Mouse (Mus musculus): ENCODE data around the gene Hsf2bp. TPM values are rescaled to one million over a fixed set of nuclear protein-coding genes. Genes with fewer than 3 reads are reported as not detected.
A peak's percentile ranks its signal among the peaks of the same experiment; 100 is the strongest.

Gene Hsf2bp
- polyA plus RNA-seq, 1 experiment from 2014 or later = 0.64 TPM

DNA sequence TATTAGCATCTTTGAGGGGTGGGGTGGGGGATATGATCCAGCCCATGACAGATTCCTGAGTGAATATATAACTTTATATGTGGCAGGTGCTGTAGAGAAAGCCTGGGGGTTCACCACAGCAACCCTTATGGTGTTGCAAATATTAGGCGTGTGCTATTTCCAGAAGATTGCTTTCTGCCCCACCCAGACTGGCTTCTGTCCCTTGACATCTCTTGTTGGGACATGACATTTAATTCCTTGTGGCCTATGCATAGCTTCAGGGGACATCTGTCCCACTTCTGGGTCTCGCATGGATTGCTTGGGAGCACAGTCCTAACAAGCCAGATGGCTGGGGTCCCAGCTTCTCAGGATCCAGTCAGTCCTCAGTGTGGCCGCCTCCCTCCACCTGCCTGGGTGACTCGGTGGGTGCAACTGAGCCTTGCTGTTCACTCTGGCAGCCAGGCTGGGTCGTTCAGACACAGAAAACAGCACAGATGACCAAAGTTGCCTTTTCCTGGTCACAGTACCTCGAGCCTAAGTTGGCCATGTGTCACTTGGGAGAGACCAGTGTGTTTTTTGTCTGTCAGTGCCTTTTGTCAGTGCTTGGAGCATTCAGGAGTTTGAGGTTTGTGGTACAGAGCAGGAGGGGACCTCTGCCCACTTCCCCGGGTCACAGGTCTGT is 112.7 kb downstream of the Hsf2bp start:
- Histone ChIP-seq H3K4me3 (ENCODE audit: low read depth, low read length) (no peak overlapping the region), H3K4me2 (ENCODE audit: low read depth, severe bottlenecking) (no peak overlapping the region), H3K9ac (ENCODE audit: low read length) (no peak overlapping the region), H3K36me3 (ENCODE audit: control insufficient read depth, insufficient read depth, low read length) (no peaks in the 10 kb centered on the region), H3K9me3 (ENCODE audit: control insufficient read depth, low read length) (no peaks in the 10 kb centered on the region), H3K27ac (replicated peaks; ENCODE audit: low read depth, low read length) (no peak overlapping the region), H3K4me1 (ENCODE audit: control insufficient read depth, insufficient read depth, low read length) (peaks cover 13% of the 10 kb centered on the region), H3K27me3 (ENCODE audit: control insufficient read depth, insufficient read depth, low read length) (no peaks in the 10 kb centered on the region)
- ATAC-seq (ENCODE audit: insufficient number of reproducible peaks, low FRiP score, low TSS enrichment, low read depth) (no peak), DNase-seq (ENCODE audit: low spot score) (no peak)
- WGBS = 83% methylated on average over 7 of the region's 7 CpGs

- Histone ChIP-seq H3K4me2 (ENCODE audit: low read depth, severe bottlenecking) (no peak overlapping the region), H3K4me1 (ENCODE audit: control insufficient read depth, insufficient read depth, low read length) (peaks cover 23% of the 10 kb centered on the region), H3K9ac (ENCODE audit: low read length) (no peak overlapping the region), H3K27me3 (ENCODE audit: control insufficient read depth, insufficient read depth, low read length) (no peaks in the 10 kb centered on the region), H3K4me3 (ENCODE audit: low read depth, low read length) (no peak overlapping the region), H3K9me3 (ENCODE audit: control insufficient read depth, low read length) (no peaks in the 10 kb centered on the region; the same call in 1 of the 2 replicates), H3K27ac (replicated peaks; ENCODE audit: low read depth, low read length) (no peak overlapping the region), H3K36me3 (ENCODE audit: control insufficient read depth, insufficient read depth, low read length) (no peaks in the 10 kb centered on the region)
- peak; percentile 44 for DNase-seq (ENCODE audit: low spot score)
- no peak for ATAC-seq (ENCODE audit: insufficient number of reproducible peaks, low FRiP score, low TSS enrichment, low read depth)
- 31% methylated on average over 9 of the region's 9 CpGs for WGBS
Measured at GRCm38 (mm10) chr17:31920589-31921190, 115.5 kb downstream of the Hsf2bp start.

- Histone ChIP-seq H3K4me3 (ENCODE audit: low read depth, low read length) (no peak overlapping the region), H3K27ac (replicated peaks; ENCODE audit: low read depth, low read length) (no peak overlapping the region), H3K36me3 (ENCODE audit: control insufficient read depth, insufficient read depth, low read length) (no peaks in the 10 kb centered on the region), H3K9me3 (ENCODE audit: control insufficient read depth, low read length) (no peaks in the 10 kb centered on the region; the same call in 1 of the 2 replicates), H3K4me1 (ENCODE audit: control insufficient read depth, insufficient read depth, low read length) (peaks cover 26% of the 10 kb centered on the region), H3K9ac (ENCODE audit: low read length) (no peak overlapping the region), H3K4me2 (ENCODE audit: low read depth, severe bottlenecking) (no peak overlapping the region), H3K27me3 (ENCODE audit: control insufficient read depth, insufficient read depth, low read length) (no peaks in the 10 kb centered on the region)
- ATAC-seq (ENCODE audit: insufficient number of reproducible peaks, low FRiP score, low TSS enrichment, low read depth) (no peak), DNase-seq (ENCODE audit: low spot score) (no peak)
- WGBS = 80% methylated on average over 7 of the region's 7 CpGs
Measured at GRCm38 (mm10) chr17:31919599-31919998, 116.5 kb downstream of the Hsf2bp start.

GRCm38 (mm10) chr17:31918374-31918773 is 117.8 kb downstream of the Hsf2bp start:
- Histone ChIP-seq H3K27me3 (ENCODE audit: control insufficient read depth, insufficient read depth, low read length) (no peaks in the 10 kb centered on the region), H3K36me3 (ENCODE audit: control insufficient read depth, insufficient read depth, low read length) (no peaks in the 10 kb centered on the region), H3K4me3 (ENCODE audit: low read depth, low read length) (no peak overlapping the region), H3K9ac (ENCODE audit: low read length) (no peak overlapping the region), H3K4me1 (ENCODE audit: control insufficient read depth, insufficient read depth, low read length) (peaks cover 28% of the 10 kb centered on the region), H3K27ac (replicated peaks; ENCODE audit: low read depth, low read length) (no peak overlapping the region), H3K9me3 (ENCODE audit: control insufficient read depth, low read length) (no peaks in the 10 kb centered on the region; the same call in 1 of the 2 replicates), H3K4me2 (ENCODE audit: low read depth, severe bottlenecking) (no peak overlapping the region)
- ATAC-seq (ENCODE audit: insufficient number of reproducible peaks, low FRiP score, low TSS enrichment, low read depth) (no peak), DNase-seq (ENCODE audit: low spot score) (no peak)
- 90% methylated on average over 8 of the region's 8 CpGs for WGBS

GRCm38 (mm10) chr17:31916461-31916775 is 119.7 kb downstream of the Hsf2bp start:
- H3K4me3 ChIP-seq (ENCODE audit: low read depth, low read length) = no peak overlapping the region
- H3K9me3 ChIP-seq (ENCODE audit: control insufficient read depth, low read length) = no peaks in the 10 kb centered on the region; the same call in 1 of the 2 replicates
- WGBS = 70% methylated on average over 6 of the region's 6 CpGs
- H3K36me3 ChIP-seq (ENCODE audit: control insufficient read depth, insufficient read depth, low read length) = no peaks in the 10 kb centered on the region
- H3K27me3 ChIP-seq (ENCODE audit: control insufficient read depth, insufficient read depth, low read length) = no peaks in the 10 kb centered on the region
- H3K9ac ChIP-seq (ENCODE audit: low read length) = no peak overlapping the region
- H3K27ac ChIP-seq (replicated peaks; ENCODE audit: low read depth, low read length) = no peak overlapping the region
- peaks cover 31% of the 10 kb centered on the region for H3K4me1 ChIP-seq (ENCODE audit: control insufficient read depth, insufficient read depth, low read length)
- ATAC-seq (ENCODE audit: insufficient number of reproducible peaks, low FRiP score, low TSS enrichment, low read depth) (no peak), DNase-seq (ENCODE audit: low spot score) (no peak)
- H3K4me2 ChIP-seq (ENCODE audit: low read depth, severe bottlenecking) = no peak overlapping the region

- H3K4me1 ChIP-seq (ENCODE audit: control insufficient read depth, insufficient read depth, low read length) = peaks cover 26% of the 10 kb centered on the region
- DNase-seq (ENCODE audit: low spot score) (peak; percentile 50), ATAC-seq (ENCODE audit: insufficient number of reproducible peaks, low FRiP score, low TSS enrichment, low read depth) (0 out of 2 replicates have a peak, but pooled peaks have one; percentile 54)
- no peak overlapping the region for H3K27ac ChIP-seq (replicated peaks; ENCODE audit: low read depth, low read length)
- WGBS = 65% methylated on average over 18 of the region's 18 CpGs
- H3K9me3 ChIP-seq (ENCODE audit: control insufficient read depth, low read length) = no peaks in the 10 kb centered on the region; the same call in 1 of the 2 replicates
- no peak overlapping the region for H3K9ac ChIP-seq (ENCODE audit: low read length)
- no peak overlapping the region for H3K4me2 ChIP-seq (ENCODE audit: low read depth, severe bottlenecking)
- H3K27me3 ChIP-seq (ENCODE audit: control insufficient read depth, insufficient read depth, low read length) = no peaks in the 10 kb centered on the region
- no peak overlapping the region for H3K4me3 ChIP-seq (ENCODE audit: low read depth, low read length)
- no peaks in the 10 kb centered on the region for H3K36me3 ChIP-seq (ENCODE audit: control insufficient read depth, insufficient read depth, low read length)
Measured at GRCm38 (mm10) chr17:31915756-31916460, 120.2 kb downstream of the Hsf2bp start.

- Histone ChIP-seq H3K9me3 (ENCODE audit: control insufficient read depth, low read length) (no peaks in the 10 kb centered on the region; the same call in 1 of the 2 replicates), H3K9ac (ENCODE audit: low read length) (no peak overlapping the region), H3K27ac (replicated peaks; ENCODE audit: low read depth, low read length) (no peak overlapping the region), H3K4me2 (ENCODE audit: low read depth, severe bottlenecking) (no peak overlapping the region), H3K4me3 (ENCODE audit: low read depth, low read length) (no peak overlapping the region), H3K4me1 (ENCODE audit: control insufficient read depth, insufficient read depth, low read length) (peaks cover 20% of the 10 kb centered on the region), H3K27me3 (ENCODE audit: control insufficient read depth, insufficient read depth, low read length) (no peaks in the 10 kb centered on the region), H3K36me3 (ENCODE audit: control insufficient read depth, insufficient read depth, low read length) (no peaks in the 10 kb centered on the region)
- WGBS = 87% methylated on average over 5 of the region's 5 CpGs
- DNase-seq (ENCODE audit: low spot score) (no peak), ATAC-seq (ENCODE audit: insufficient number of reproducible peaks, low FRiP score, low TSS enrichment, low read depth) (no peak)
Measured at GRCm38 (mm10) chr17:31914323-31914722, 121.8 kb downstream of the Hsf2bp start.

DNA sequence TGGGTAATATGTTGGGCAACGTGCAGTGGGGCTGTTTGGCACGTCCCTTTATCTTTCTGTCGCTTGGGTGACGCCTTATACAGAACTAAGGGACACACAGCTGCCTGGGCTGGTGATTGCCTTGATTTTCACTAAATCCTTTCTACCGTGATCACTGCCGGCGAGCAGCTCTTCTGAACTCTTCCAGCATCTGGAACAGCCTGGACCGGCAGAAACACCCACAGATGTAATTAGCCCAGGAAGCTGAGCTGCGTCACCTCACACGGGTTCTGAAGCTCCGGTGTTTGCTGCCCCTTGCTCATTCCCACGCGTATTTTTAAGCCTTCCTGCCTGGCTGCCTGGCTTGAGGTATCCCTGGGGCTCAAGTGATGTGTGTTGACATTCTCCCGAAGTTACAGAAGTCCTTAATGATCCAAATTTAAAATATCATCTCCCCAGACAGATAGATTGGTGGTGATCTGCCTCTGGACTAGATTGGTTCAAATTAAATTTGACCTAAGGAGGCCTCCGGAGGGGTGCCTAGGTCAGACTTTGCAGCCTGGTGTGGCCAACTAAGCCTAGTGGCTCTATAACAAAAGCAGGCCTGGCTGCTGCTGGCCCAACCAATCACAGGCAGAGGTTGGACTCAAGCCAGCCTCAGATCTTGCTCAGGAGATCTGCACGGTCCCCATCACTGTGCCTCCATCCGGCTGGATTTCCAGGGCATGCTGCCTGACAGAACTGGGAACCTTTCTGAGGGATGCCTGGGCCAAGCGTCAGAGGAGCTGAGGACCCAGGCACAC is 123.1 kb downstream of the Hsf2bp start:
- Histone ChIP-seq H3K27ac (replicated peaks; ENCODE audit: low read depth, low read length) (no peak overlapping the region), H3K36me3 (ENCODE audit: control insufficient read depth, insufficient read depth, low read length) (no peaks in the 10 kb centered on the region), H3K4me3 (ENCODE audit: low read depth, low read length) (no peak overlapping the region), H3K4me1 (ENCODE audit: control insufficient read depth, insufficient read depth, low read length) (peaks cover 20% of the 10 kb centered on the region), H3K4me2 (ENCODE audit: low read depth, severe bottlenecking) (no peak overlapping the region), H3K9me3 (ENCODE audit: control insufficient read depth, low read length) (no peaks in the 10 kb centered on the region; the same call in 1 of the 2 replicates), H3K9ac (ENCODE audit: low read length) (0 out of 2 replicates have a peak overlapping the region, but pooled peaks have one; percentile 8), H3K27me3 (ENCODE audit: control insufficient read depth, insufficient read depth, low read length) (no peaks in the 10 kb centered on the region)
- ATAC-seq (ENCODE audit: insufficient number of reproducible peaks, low FRiP score, low TSS enrichment, low read depth) (no peak), DNase-seq (ENCODE audit: low spot score) (no peak)
- WGBS = 47% methylated on average over 18 of the region's 18 CpGs
